21 mouse cellular contexts compared by ENCODE assay signal in genomic region chr3:146843470-146843869, GRCm38 (mm10). TPM values are rescaled to one million over a fixed set of nuclear protein-coding genes. Genes with fewer than 3 reads are reported as not detected.
A peak's percentile ranks its signal among the peaks of the same experiment; 100 is the strongest.
DNase-seq lines count a peak whose midpoint lies in the region; ATAC-seq and TF ChIP-seq lines count a peak whose summit lies in the region.
"Had no signal": no experiment of that assay in that cellular context is flagged by ENCODE, and none has a peak within 500 bp of the region (broad histone marks: within the 10 kb centered on the region; RNA-seq: fewer than 3 reads in every experiment).

No protein-coding gene starts in this region.

- no peak for DNase-seq in gastrocnemius, adult 2 months
- DNase-seq in gastrocnemius, postnatal 25 days, result no peak
- DNase-seq in embryonic facial prominence, embryonic 14.5 days (ENCODE audit: low spot score), result peak; percentile 42
- no peak for DNase-seq in limb, embryonic 10.5 days (ENCODE audit: low spot score)
- DNase-seq in thymus, postnatal 4 days, result no peak
- DNase-seq: adrenal gland, postnatal 14 days; cerebellum, adult 11 months; cerebellum, adult 2 months; cerebellum, adult 9-11 months; cerebellum, postnatal 25 days; gastrocnemius, postnatal 36 days; heart, postnatal 36 days had no signal

- H3K4me3 ChIP-seq in gastrocnemius, adult 2 months, result no peak overlapping the region
- H3K4me3 ChIP-seq in embryonic facial prominence, embryonic 14.5 days (ENCODE audit: low read depth, low read length), result no peak overlapping the region
- no peak overlapping the region for H3K4me3 ChIP-seq in limb, embryonic 10.5 days
- H3K4me3 ChIP-seq in kidney, embryonic 15.5 days (replicated peaks), result no peak overlapping the region
- H3K4me3 ChIP-seq: embryonic facial prominence, embryonic 15.5 days; forebrain, embryonic 15.5 days; hindbrain, embryonic 10.5 days had no signal

- 0 out of 2 replicates have a peak, but pooled peaks cover 3% of the 10 kb centered on the region for H3K4me1 ChIP-seq in embryonic facial prominence, embryonic 14.5 days (ENCODE audit: control insufficient read depth, insufficient read depth, low read length)
- H3K4me1 ChIP-seq in limb, embryonic 10.5 days, result peaks cover 20% of the 10 kb centered on the region
- no peaks in the 10 kb centered on the region for H3K4me1 ChIP-seq in kidney, embryonic 15.5 days
- H3K4me1 ChIP-seq: hindbrain, embryonic 10.5 days had no signal

- H3K27me3 ChIP-seq in embryonic facial prominence, embryonic 14.5 days (replicated peaks; ENCODE audit: control insufficient read depth, insufficient read depth, low read length), result no peaks in the 10 kb centered on the region
- no peaks in the 10 kb centered on the region for H3K27me3 ChIP-seq in limb, embryonic 10.5 days (ENCODE audit: low read depth, poor library complexity, severe bottlenecking)
- no peaks in the 10 kb centered on the region for H3K27me3 ChIP-seq in kidney, embryonic 15.5 days
- H3K27me3 ChIP-seq: embryonic facial prominence, embryonic 15.5 days; forebrain, embryonic 15.5 days had no signal

- peak; percentile 90; the same call in 1 of the 2 replicates for ATAC-seq in embryonic facial prominence, embryonic 14.5 days (ENCODE audit: low read depth)
- ATAC-seq in kidney, embryonic 15.5 days (replicated peaks; ENCODE audit: low FRiP score), result no peak
- ATAC-seq: CD4-positive, CD25-positive, alpha-beta regulatory T cell, adult 4 months; forebrain, embryonic 15.5 days; intestine, postnatal 0 days had no signal

- peak overlapping the region; percentile 59; the same call in 1 of the 2 replicates for H3K27ac ChIP-seq in gastrocnemius, adult 2 months
- H3K27ac ChIP-seq in embryonic facial prominence, embryonic 14.5 days (replicated peaks; ENCODE audit: low read depth, low read length), result no peak overlapping the region
- peak overlapping the region; percentile 58; the same call in 1 of the 2 replicates for H3K27ac ChIP-seq in limb, embryonic 10.5 days
- H3K27ac ChIP-seq in kidney, embryonic 15.5 days, result no peak overlapping the region
- H3K27ac ChIP-seq: embryonic facial prominence, embryonic 15.5 days; forebrain, embryonic 15.5 days; hindbrain, embryonic 10.5 days; hindbrain, embryonic 14.5 days had no signal

- TF ChIP-seq CTCF in gastrocnemius, adult 2 months (IDR thresholded peaks at IDR 0.05), result no peak

- H3K9ac ChIP-seq in embryonic facial prominence, embryonic 14.5 days (ENCODE audit: low read depth, low read length), result no peak overlapping the region
- H3K9ac ChIP-seq in kidney, embryonic 15.5 days, result no peak overlapping the region
- H3K9ac ChIP-seq: embryonic facial prominence, embryonic 15.5 days; forebrain, embryonic 15.5 days; hindbrain, embryonic 14.5 days had no signal

- no peak overlapping the region for H3K4me2 ChIP-seq in embryonic facial prominence, embryonic 14.5 days (ENCODE audit: low read depth, low read length)
- no peak overlapping the region for H3K4me2 ChIP-seq in kidney, embryonic 15.5 days
- H3K4me2 ChIP-seq: embryonic facial prominence, embryonic 15.5 days; forebrain, embryonic 15.5 days; heart, embryonic 11.5 days; hindbrain, embryonic 14.5 days had no signal

- intact Hi-C loops in gastrocnemius, adult 2 months (cut with DNase I), result no loop called here

- no peaks in the 10 kb centered on the region for H3K9me3 ChIP-seq in embryonic facial prominence, embryonic 14.5 days (ENCODE audit: control insufficient read depth, low read length)
- no peaks in the 10 kb centered on the region for H3K9me3 ChIP-seq in limb, embryonic 10.5 days (replicated peaks)
- H3K9me3 ChIP-seq in kidney, embryonic 15.5 days (replicated peaks), result no peaks in the 10 kb centered on the region
- H3K9me3 ChIP-seq: embryonic facial prominence, embryonic 15.5 days; forebrain, embryonic 15.5 days; hindbrain, embryonic 10.5 days had no signal

- WGBS in embryonic facial prominence, embryonic 14.5 days, result 47% methylated on average over 6 of the region's 6 CpGs
- WGBS in limb, embryonic 10.5 days, result 56% methylated on average over 6 of the region's 6 CpGs
- 71% methylated on average over 6 of the region's 6 CpGs for WGBS in kidney, embryonic 15.5 days

- H3K36me3 ChIP-seq in embryonic facial prominence, embryonic 14.5 days (ENCODE audit: control insufficient read depth, insufficient read depth, low read length), result no peaks in the 10 kb centered on the region
- no peaks in the 10 kb centered on the region for H3K36me3 ChIP-seq in limb, embryonic 10.5 days
- no peaks in the 10 kb centered on the region for H3K36me3 ChIP-seq in kidney, embryonic 15.5 days
- H3K36me3 ChIP-seq: embryonic facial prominence, embryonic 15.5 days; forebrain, embryonic 15.5 days; hindbrain, embryonic 10.5 days had no signal

RNA-seq across cellular contexts. Expression of gene Ttll7, which starts 8.7 kb away (rescaled TPM):
- 100 to 1,000 TPM in 1 of 2 experiments, 10 to 100 TPM in 1; 63.7 to 165 TPM for total RNA-seq in gastrocnemius, adult 2 months (2021)
- 10 to 100 TPM; 50.4 to 57.1 TPM for total RNA-seq in gastrocnemius, postnatal 25 days (2021)
- 5.7 and 5.8 TPM in 2 replicates for polyA plus RNA-seq in embryonic facial prominence, embryonic 14.5 days (2014; fragmentation: Nextera tagmentation; extraction: Ambion mirVana)
- polyA plus RNA-seq in limb, embryonic 10.5 days (2016; fragmentation: Nextera tagmentation; extraction: Ambion mirVana), result 1.0 TPM in 2 replicates
- polyA plus RNA-seq in kidney, embryonic 15.5 days (2015; fragmentation: Nextera tagmentation; extraction: Ambion mirVana), result 1.5 and 1.8 TPM in 2 replicates
- total RNA-seq: MEL had no signal
- polyA plus RNA-seq: CD4-positive, CD25-positive, alpha-beta regulatory T cell, adult 4 months had no signal

RNA-seq across cellular contexts. Expression of gene Prkacb, which starts 30.7 kb away (rescaled TPM):
- total RNA-seq in gastrocnemius, adult 2 months (2021), result 10 to 100 TPM; 44.3 to 45.4 TPM
- 10 to 100 TPM; 34.8 to 35.1 TPM for total RNA-seq in gastrocnemius, postnatal 25 days (2021)
- polyA plus RNA-seq in embryonic facial prominence, embryonic 14.5 days (2014; fragmentation: Nextera tagmentation; extraction: Ambion mirVana), result 69.1 and 72.9 TPM in 2 replicates
- 62.3 and 76.2 TPM in 2 replicates for polyA plus RNA-seq in limb, embryonic 10.5 days (2016; fragmentation: Nextera tagmentation; extraction: Ambion mirVana)
- 60.9 and 62.5 TPM in 2 replicates for polyA plus RNA-seq in kidney, embryonic 15.5 days (2015; fragmentation: Nextera tagmentation; extraction: Ambion mirVana)

Comparison
In these comparisons a context has a peak if more than half of its experiments do, and no peak if none do; other contexts are left out.
1. H3K27ac ChIP-seq: peak in gastrocnemius, adult 2 months (single experiment) and limb, embryonic 10.5 days (single experiment); none in embryonic facial prominence, embryonic 14.5 days (single experiment) and kidney, embryonic 15.5 days (single experiment).